Mouse (Mus musculus) inflammation-experienced regulatory T-cells (primary cell): ENCODE measurements around the gene 4921524J17Rik. TPM values are rescaled to one million over a fixed set of nuclear protein-coding genes. Genes with fewer than 3 reads are reported as not detected.

ENCODE experiments used
- polyA plus RNA-seq, 2 experiments: library from polyadenylated mRNA; unstranded; fragments of 100-300 nt; shearing (Covaris generic); gene quantifications; one replicate each; pipeline ENCODE4 v1.2.1; 2017

Gene 4921524J17Rik
- 10 to 100 TPM; 45.7 to 56.7 TPM for polyA plus RNA-seq

GRCm38 (mm10) chr8:85432168-85433016 lies at the start of gene 4921524J17Rik:
4921524J17Rik (minus strand) TSS chr8:85432833.

GRCm38 (mm10) chr8:85386205-85386604 lies 46.4 kb downstream of the 4921524J17Rik start, which contains the start of gene Mylk3:
Mylk3 (minus strand) TSS chr8:85386345.

Other genes with a start within 250 kb of the 4921524J17Rik start
- not detected for gene Olfr371, start 206.8 kb downstream of the 4921524J17Rik start, polyA plus RNA-seq
- gene Orc6, start 133.2 kb downstream of the 4921524J17Rik start, polyA plus RNA-seq: 10 to 100 TPM; 25.7 to 26.0 TPM
- 100 to 1,000 TPM in 1 of 2 experiments, 10 to 100 TPM in 1; 89.7 to 104 TPM for gene Vps35, start 133.0 kb downstream of the 4921524J17Rik start, polyA plus RNA-seq
- under 1 TPM in 1 of 2 experiments, not detected in 1; 0.87 TPM for gene Mylk3, start 46.5 kb downstream of the 4921524J17Rik start, polyA plus RNA-seq
- 1 to 10 TPM; 2.0 to 2.9 TPM for gene Gpt2, start 59.7 kb upstream of the 4921524J17Rik start, polyA plus RNA-seq
- 100 to 1,000 TPM; 231 TPM for gene Dnaja2, start 122.5 kb upstream of the 4921524J17Rik start, polyA plus RNA-seq